Mouse (Mus musculus): ENCODE data around the gene Lyzl4.
"Not testable (repeated sequence)": the region's sequence is repeated elsewhere in the genome, so short reads cannot be mapped to it uniquely, and the experiment has no call there.

The Lyzl4 gene

DNA sequence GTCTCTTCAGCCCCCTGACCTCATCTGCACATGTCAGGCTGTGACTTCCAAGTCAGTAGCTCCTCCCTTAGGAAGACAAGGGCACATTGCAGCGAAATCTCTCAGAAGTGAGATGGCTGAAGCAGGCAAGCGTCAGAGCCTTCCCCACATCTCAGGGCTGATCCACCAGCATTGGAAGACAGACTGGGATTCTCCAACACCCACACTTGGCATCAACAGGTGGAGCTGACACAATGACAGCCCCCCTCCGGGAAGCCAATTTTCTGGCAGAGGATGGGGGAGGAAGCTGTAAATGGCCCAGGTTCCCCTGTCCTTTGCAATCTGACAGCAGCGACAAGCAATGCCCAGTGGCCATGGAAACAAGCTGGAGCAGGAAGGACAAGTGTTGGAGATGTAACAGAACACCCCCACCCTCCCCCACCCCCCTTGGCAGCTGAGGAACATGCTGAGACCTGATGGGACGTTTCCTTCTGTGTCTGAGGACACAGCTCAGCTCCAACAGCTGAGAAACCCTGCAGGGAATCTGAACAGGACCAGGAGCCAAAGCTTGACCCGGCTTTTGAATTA, 41.0 kb downstream of the Lyzl4 start:
- DNase-seq (ENCODE audit: low read depth, low spot score), result peak; percentile 35

- DNase-seq (ENCODE audit: low read depth, low spot score), result no peak
Observed at GRCm38 (mm10) chr9:121600201-121600860, 41.6 kb downstream of the Lyzl4 start.

DNA sequence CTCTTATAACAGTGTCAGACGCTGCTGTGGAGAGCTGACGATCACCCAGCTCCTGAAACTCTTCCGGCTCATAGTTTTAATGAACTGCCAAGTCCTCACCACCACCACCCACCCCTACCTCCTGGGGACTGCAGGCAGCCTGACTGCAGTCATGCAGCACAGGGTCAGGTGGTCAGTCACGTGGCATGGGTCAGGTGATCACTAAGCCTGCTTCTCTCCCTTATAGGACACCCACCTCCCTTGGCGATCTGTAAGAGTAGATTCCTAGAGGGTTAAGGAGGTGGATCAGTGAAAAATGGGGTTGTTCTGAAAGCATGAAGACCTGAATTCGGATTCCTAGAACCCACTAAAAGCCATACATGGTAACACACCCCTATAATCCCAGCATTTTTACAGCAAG, 42.3 kb downstream of the Lyzl4 start:
- DNase-seq (ENCODE audit: low read depth, low spot score), result no peak

GRCm38 (mm10) chr9:121598106-121598505, 43.8 kb downstream of the Lyzl4 start:
- DNase-seq (ENCODE audit: low read depth, low spot score), result no peak

GRCm38 (mm10) chr9:121594771-121595170, 47.1 kb downstream of the Lyzl4 start:
- no peak for DNase-seq (ENCODE audit: low read depth, low spot score)

- not testable (repeated sequence) for DNase-seq (ENCODE audit: low read depth, low spot score)
Observed at GRCm38 (mm10) chr9:121593768-121594167, 48.1 kb downstream of the Lyzl4 start.

DNA sequence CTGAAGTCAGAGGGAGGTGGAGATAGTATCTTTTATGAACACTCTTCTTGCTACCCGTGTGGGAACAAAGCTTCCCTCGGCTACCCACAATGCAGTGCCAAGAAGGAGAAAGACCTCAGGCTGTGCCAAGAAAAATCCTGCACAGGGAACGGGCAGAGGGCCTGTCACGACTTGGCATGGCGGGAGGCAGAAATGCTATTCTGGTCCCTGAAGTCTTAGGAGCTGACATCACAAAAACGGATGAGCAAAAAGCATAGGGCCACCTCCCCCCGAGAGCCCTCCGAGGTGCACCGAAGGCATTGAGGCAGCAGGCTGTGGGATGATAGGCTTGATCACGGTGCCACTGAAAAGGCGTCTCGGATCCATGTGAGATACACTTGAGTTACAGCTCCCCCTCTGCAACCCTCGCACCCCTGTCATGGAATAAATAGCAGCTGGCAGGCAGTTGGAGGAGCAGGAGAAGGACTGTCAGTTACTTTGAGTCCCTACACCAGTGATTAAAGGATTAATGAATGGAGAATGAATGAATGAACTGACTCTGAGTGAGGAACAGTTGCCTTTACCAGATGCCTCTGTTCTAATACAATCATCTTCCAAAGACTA, 48.8 kb downstream of the Lyzl4 start:
- no peak for DNase-seq (ENCODE audit: low read depth, low spot score)

GRCm38 (mm10) chr9:121589533-121589932, 52.4 kb downstream of the Lyzl4 start:
- no peak for DNase-seq (ENCODE audit: low read depth, low spot score)

DNA sequence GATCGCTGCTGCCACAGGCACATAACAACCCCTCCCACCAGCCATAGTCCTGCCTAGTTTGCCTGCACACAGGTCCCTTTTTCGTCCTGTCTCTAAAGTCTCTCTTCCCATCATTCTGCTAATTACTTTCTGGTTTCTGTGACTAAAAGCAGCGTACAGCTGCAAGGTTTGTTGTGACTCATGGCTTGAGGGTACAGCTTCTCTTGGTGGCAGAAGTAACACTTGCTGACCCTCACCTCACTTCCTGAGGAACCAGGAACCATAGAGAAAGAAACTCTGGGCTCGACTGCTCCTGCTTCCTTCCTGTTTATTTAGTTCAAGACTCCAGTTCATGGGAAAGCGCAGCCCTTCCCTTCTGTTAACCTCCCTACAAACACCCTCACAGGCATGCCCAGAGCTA, 67.5 kb downstream of the Lyzl4 start:
- DNase-seq (ENCODE audit: low read depth, low spot score), result no peak

DNA sequence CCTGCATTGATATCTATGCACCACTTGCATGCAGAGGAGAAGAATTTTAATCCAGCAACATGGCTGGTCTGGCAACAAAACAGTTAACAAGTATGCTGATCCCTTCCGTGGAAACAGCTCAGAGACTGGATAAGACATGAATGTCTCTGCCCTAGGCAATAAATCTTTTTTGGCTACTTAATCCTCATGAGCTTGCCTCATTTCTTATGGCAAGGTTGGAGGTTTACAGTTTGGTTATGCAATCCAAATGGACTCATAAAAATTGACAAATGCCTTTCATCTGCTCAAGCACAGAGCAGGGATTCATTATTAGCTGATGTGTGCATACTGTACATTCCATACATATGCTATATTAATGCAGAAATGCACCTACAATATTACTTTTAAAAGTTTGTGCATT, 73.4 kb downstream of the Lyzl4 start:
- no peak for DNase-seq (ENCODE audit: low read depth, low spot score)

GRCm38 (mm10) chr9:121566387-121566786, 75.5 kb downstream of the Lyzl4 start:
- no peak for DNase-seq (ENCODE audit: low read depth, low spot score)

- no peak for DNase-seq (ENCODE audit: low read depth, low spot score)
Observed at GRCm38 (mm10) chr9:121563276-121563675, 78.6 kb downstream of the Lyzl4 start.

- DNase-seq (ENCODE audit: low read depth, low spot score), result no peak
Observed at GRCm38 (mm10) chr9:121560515-121560914, 81.4 kb downstream of the Lyzl4 start.

DNA sequence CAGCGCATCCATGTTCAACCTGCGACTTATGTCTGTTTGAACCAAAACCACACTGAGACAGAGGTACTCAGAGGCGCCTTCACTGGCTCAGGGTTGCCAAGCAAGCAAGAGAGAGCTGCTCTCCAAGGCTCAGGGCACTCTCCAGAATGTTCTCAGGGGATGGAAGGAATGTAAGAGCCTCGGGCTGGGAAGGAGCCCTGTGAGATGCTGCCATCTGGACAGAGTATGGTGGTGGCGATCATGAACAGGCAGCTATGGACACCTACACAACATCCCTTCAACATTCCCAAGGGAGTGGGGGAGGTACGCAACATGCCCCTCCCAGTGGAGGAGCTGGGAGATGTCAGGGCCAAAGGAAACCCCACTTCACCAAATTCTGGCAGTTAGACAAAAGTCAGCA, 83.7 kb downstream of the Lyzl4 start:
- no peak for DNase-seq (ENCODE audit: low read depth, low spot score)

- DNase-seq (ENCODE audit: low read depth, low spot score), result no peak
Observed at GRCm38 (mm10) chr9:121556913-121557312, 85.0 kb downstream of the Lyzl4 start.

- DNase-seq (ENCODE audit: low read depth, low spot score), result no peak
Observed at GRCm38 (mm10) chr9:121555395-121556000, 86.4 kb downstream of the Lyzl4 start.

GRCm38 (mm10) chr9:121553643-121554042, 88.3 kb downstream of the Lyzl4 start:
- DNase-seq (ENCODE audit: low read depth, low spot score), result no peak

DNA sequence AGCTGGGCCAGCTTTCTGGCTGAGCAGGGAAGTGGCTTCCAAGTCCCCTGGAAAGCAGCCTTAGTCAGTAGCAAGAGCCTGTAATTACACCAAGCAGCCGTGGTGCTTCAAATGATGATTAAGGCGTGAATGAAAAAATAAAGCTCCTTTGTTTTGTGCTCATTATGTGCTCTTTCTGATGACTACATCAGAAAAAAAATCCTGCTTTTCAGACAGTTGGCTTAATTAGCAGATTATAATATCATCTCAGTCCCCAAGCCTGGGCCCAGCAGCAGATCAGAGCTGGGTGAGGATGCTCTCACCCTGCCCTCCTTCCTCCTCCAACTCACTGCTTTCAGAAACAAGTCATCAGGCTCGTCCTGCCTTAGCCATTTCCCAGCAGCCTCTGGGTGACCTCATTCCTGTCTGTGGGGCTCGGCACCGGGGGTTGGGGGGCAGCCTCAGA, 91.5 kb downstream of the Lyzl4 start:
- DNase-seq (ENCODE audit: low read depth, low spot score), result no peak

- DNase-seq (ENCODE audit: low read depth, low spot score), result no peak
Observed at GRCm38 (mm10) chr9:121549444-121549843, 92.5 kb downstream of the Lyzl4 start.

- no peak for DNase-seq (ENCODE audit: low read depth, low spot score)
Observed at GRCm38 (mm10) chr9:121549010-121549409, 92.9 kb downstream of the Lyzl4 start.

DNA sequence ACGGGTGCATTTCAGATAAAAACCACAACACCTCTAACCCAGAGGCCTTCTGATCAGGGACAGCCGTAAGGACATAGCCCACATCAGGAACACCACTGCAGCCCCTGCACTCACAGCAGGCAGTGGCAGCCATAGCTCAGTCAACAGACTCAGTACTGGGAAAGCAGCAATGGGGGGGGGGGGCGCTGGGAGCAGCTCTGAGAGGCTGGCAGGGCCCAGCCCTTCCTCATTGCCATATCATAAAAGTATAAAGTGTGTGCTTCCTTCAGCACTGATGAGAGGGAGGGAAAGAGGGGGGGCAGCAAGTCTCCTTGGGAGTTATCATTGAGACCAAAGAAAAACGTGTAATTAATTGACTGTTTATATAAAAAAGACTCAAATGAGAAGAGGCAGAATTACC, 94.5 kb downstream of the Lyzl4 start:
- no peak for DNase-seq (ENCODE audit: low read depth, low spot score)

- DNase-seq (ENCODE audit: low read depth, low spot score), result no peak
Observed at GRCm38 (mm10) chr9:121541530-121541929, 100.4 kb downstream of the Lyzl4 start.

GRCm38 (mm10) chr9:121532626-121533025, 109.3 kb downstream of the Lyzl4 start:
- DNase-seq (ENCODE audit: low read depth, low spot score), result no peak
